20 mouse cellular contexts compared by ENCODE assay signal in the genomic region with DNA sequence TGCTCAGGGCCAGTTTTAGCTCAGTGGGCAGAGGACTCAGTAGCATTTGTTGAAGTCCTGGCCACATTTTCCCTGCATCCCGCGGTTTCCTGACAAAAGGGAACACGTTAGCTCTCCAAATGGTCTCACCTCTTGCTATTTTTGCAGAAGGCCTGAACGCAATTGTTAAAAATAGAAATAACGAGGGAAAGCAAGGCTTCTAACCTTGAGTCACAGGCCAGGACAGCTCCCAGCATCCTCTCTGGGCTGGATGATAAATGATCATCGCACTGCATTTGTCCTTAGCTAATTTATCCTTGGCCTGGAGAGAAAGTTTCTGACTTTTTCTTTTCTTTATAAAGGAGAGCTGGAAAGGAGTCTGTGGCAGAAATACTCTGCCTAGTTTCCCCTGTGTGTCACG. TPM values are rescaled to one million over a fixed set of nuclear protein-coding genes. Genes with fewer than 3 reads are reported as not detected.
DNase-seq lines count a peak whose midpoint lies in the region; ATAC-seq and TF ChIP-seq lines count a peak whose summit lies in the region.
"Had no signal": no experiment of that assay in that cellular context is flagged by ENCODE, and none has a peak within 500 bp of the region (broad histone marks: within the 10 kb centered on the region; RNA-seq: fewer than 3 reads in every experiment).

No protein-coding gene starts in this region.

- intact Hi-C loops in gastrocnemius, adult 2 months (cut with DNase I): no loop called here

- no peak for TF ChIP-seq POLR2A in cerebellum, adult 2 months (IDR thresholded peaks at IDR 0.05; ENCODE audit: borderline replicate concordance, insufficient read depth, low read length)

- DNase-seq in gastrocnemius, adult 2 months: no peak
- DNase-seq in gastrocnemius, adult 8-10 months (ENCODE audit: low spot score in 2 of 2): no peak
- DNase-seq in stomach, postnatal 0 days (ENCODE audit: low spot score): no peak
- DNase-seq in layer of hippocampus, adult 2 months (ENCODE audit: low spot score in 2 of 2): no peak
- no peak for DNase-seq in cerebellum, adult 2 months
- DNase-seq: cerebellum, adult 11 months; cerebellum, postnatal 36 days; gastrocnemius, postnatal 10 days; kidney, adult 8-10 months; lung, postnatal 10 days; right cerebral cortex, postnatal 25 days; thymus, postnatal 25 days had no signal

- no peak for ATAC-seq in stomach, embryonic 16.5 days (ENCODE audit: insufficient read depth, low FRiP score)
- no peak for ATAC-seq in stomach, postnatal 0 days (ENCODE audit: low FRiP score, low TSS enrichment)
- no peak for ATAC-seq in heart, embryonic 13.5 days (ENCODE audit: extremely low read depth, insufficient number of reproducible peaks, low FRiP score, low TSS enrichment)
- no peak for ATAC-seq in neural tube, embryonic 15.5 days (ENCODE audit: low FRiP score)
- ATAC-seq: midbrain, embryonic 16.5 days had no signal

- no peaks in the 10 kb centered on the region for H3K9me3 ChIP-seq in stomach, embryonic 16.5 days (replicated peaks; ENCODE audit: control insufficient read depth, low read length)
- H3K9me3 ChIP-seq in stomach, postnatal 0 days (ENCODE audit: control insufficient read depth, low read length): no peaks in the 10 kb centered on the region
- H3K9me3 ChIP-seq in heart, embryonic 13.5 days: no peaks in the 10 kb centered on the region
- no peaks in the 10 kb centered on the region for H3K9me3 ChIP-seq in neural tube, embryonic 15.5 days (replicated peaks)
- H3K9me3 ChIP-seq: embryonic facial prominence, embryonic 10.5 days; limb, embryonic 15.5 days had no signal

- no peak overlapping the region for H3K9ac ChIP-seq in stomach, embryonic 16.5 days (ENCODE audit: low read length)
- no peak overlapping the region for H3K9ac ChIP-seq in stomach, postnatal 0 days (ENCODE audit: low read length)
- peak overlapping the region; percentile 44; the same call in 1 of the 2 replicates for H3K9ac ChIP-seq in heart, embryonic 13.5 days
- no peak overlapping the region for H3K9ac ChIP-seq in neural tube, embryonic 15.5 days (replicated peaks)
- H3K9ac ChIP-seq: limb, embryonic 15.5 days had no signal

- TF ChIP-seq CTCF in gastrocnemius, adult 2 months (IDR thresholded peaks at IDR 0.05): no peak
- no peak for TF ChIP-seq CTCF in stomach, postnatal 0 days (IDR thresholded peaks at IDR 0.05; ENCODE audit: low read depth)
- no peak for TF ChIP-seq CTCF in layer of hippocampus, adult 2 months (conservative IDR thresholded peaks at IDR 0.05)
- TF ChIP-seq CTCF in cerebellum, adult 2 months (IDR thresholded peaks at IDR 0.05; ENCODE audit: borderline replicate concordance, insufficient read depth, low read depth, low read length): no peak

- WGBS in stomach, embryonic 16.5 days: 38% methylated on average over 7 of the region's 7 CpGs
- 36% methylated on average over 7 of the region's 7 CpGs for WGBS in stomach, postnatal 0 days
- WGBS in heart, embryonic 13.5 days: 31% methylated on average over 7 of the region's 7 CpGs
- WGBS in neural tube, embryonic 15.5 days: 64% methylated on average over 7 of the region's 7 CpGs
- 45% methylated on average over 7 of the region's 7 CpGs for WGBS in cerebellum, adult 2 months

- TF ChIP-seq EP300 in stomach, postnatal 0 days (optimal IDR thresholded peaks at IDR 0.05): no peak

- no peak overlapping the region for H3K4me3 ChIP-seq in gastrocnemius, adult 2 months
- no peak overlapping the region for H3K4me3 ChIP-seq in stomach, embryonic 16.5 days (replicated peaks; ENCODE audit: low read length)
- H3K4me3 ChIP-seq in stomach, postnatal 0 days (ENCODE audit: low read depth, low read length): no peak overlapping the region
- H3K4me3 ChIP-seq in heart, embryonic 13.5 days: no peak overlapping the region
- no peak overlapping the region for H3K4me3 ChIP-seq in neural tube, embryonic 15.5 days (replicated peaks)
- H3K4me3 ChIP-seq in layer of hippocampus, adult 2 months: no peak overlapping the region
- H3K4me3 ChIP-seq in cerebellum, adult 2 months (replicated peaks; ENCODE audit: insufficient read depth, low read depth, low read length): no peak overlapping the region
- H3K4me3 ChIP-seq: embryonic facial prominence, embryonic 10.5 days; erythroblast, embryonic 14.5 days; limb, embryonic 15.5 days; megakaryocyte, embryonic 14.5 days had no signal

- no peaks in the 10 kb centered on the region for H3K36me3 ChIP-seq in stomach, embryonic 16.5 days (ENCODE audit: control insufficient read depth, insufficient read depth, low read length)
- H3K36me3 ChIP-seq in stomach, postnatal 0 days (ENCODE audit: control insufficient read depth, insufficient read depth, low read length): no peaks in the 10 kb centered on the region
- no peaks in the 10 kb centered on the region for H3K36me3 ChIP-seq in heart, embryonic 13.5 days
- no peaks in the 10 kb centered on the region for H3K36me3 ChIP-seq in neural tube, embryonic 15.5 days
- H3K36me3 ChIP-seq: embryonic facial prominence, embryonic 10.5 days; limb, embryonic 15.5 days had no signal

- peak overlapping the region; percentile 55 for H3K27ac ChIP-seq in gastrocnemius, adult 2 months
- peak overlapping the region; percentile 26; the same call in 1 of the 2 replicates for H3K27ac ChIP-seq in stomach, embryonic 16.5 days (ENCODE audit: low read length)
- no peak overlapping the region for H3K27ac ChIP-seq in stomach, postnatal 0 days (replicated peaks)
- H3K27ac ChIP-seq in heart, embryonic 13.5 days (replicated peaks): peak overlapping the region; percentile 70
- H3K27ac ChIP-seq in neural tube, embryonic 15.5 days (replicated peaks): no peak overlapping the region
- H3K27ac ChIP-seq in layer of hippocampus, adult 2 months: no peak overlapping the region
- H3K27ac ChIP-seq in cerebellum, adult 2 months (ENCODE audit: insufficient read depth, low read length): no peak overlapping the region
- H3K27ac ChIP-seq: embryonic facial prominence, embryonic 10.5 days; limb, embryonic 15.5 days had no signal

- H3K4me2 ChIP-seq in stomach, embryonic 16.5 days (ENCODE audit: low read depth, low read length): no peak overlapping the region
- H3K4me2 ChIP-seq in stomach, postnatal 0 days (replicated peaks; ENCODE audit: low read depth): no peak overlapping the region
- no peak overlapping the region for H3K4me2 ChIP-seq in heart, embryonic 13.5 days
- no peak overlapping the region for H3K4me2 ChIP-seq in neural tube, embryonic 15.5 days
- H3K4me2 ChIP-seq: limb, embryonic 15.5 days had no signal

- no peaks in the 10 kb centered on the region for H3K27me3 ChIP-seq in stomach, embryonic 16.5 days (ENCODE audit: control insufficient read depth, insufficient read depth, low read length)
- H3K27me3 ChIP-seq in stomach, postnatal 0 days (ENCODE audit: control insufficient read depth, insufficient read depth, low read length): no peaks in the 10 kb centered on the region
- no peaks in the 10 kb centered on the region for H3K27me3 ChIP-seq in heart, embryonic 13.5 days (replicated peaks)
- no peaks in the 10 kb centered on the region for H3K27me3 ChIP-seq in neural tube, embryonic 15.5 days (replicated peaks)
- no peaks in the 10 kb centered on the region for H3K27me3 ChIP-seq in cerebellum, adult 2 months (ENCODE audit: control insufficient read depth, insufficient read depth, low read length)
- H3K27me3 ChIP-seq: limb, embryonic 15.5 days had no signal

- no peaks in the 10 kb centered on the region for H3K4me1 ChIP-seq in stomach, embryonic 16.5 days (ENCODE audit: control insufficient read depth, insufficient read depth, low read length)
- no peaks in the 10 kb centered on the region for H3K4me1 ChIP-seq in stomach, postnatal 0 days (replicated peaks; ENCODE audit: control insufficient read depth, insufficient read depth)
- H3K4me1 ChIP-seq in heart, embryonic 13.5 days: peaks cover 24% of the 10 kb centered on the region
- peaks cover 8% of the 10 kb centered on the region; the same call in 1 of the 2 replicates for H3K4me1 ChIP-seq in neural tube, embryonic 15.5 days
- peaks cover 3% of the 10 kb centered on the region for H3K4me1 ChIP-seq in cerebellum, adult 2 months (ENCODE audit: control insufficient read depth, insufficient read depth, low read length)
- H3K4me1 ChIP-seq: limb, embryonic 15.5 days; megakaryocyte, embryonic 14.5 days had no signal

RNA-seq across cellular contexts. Expression of a gene that starts 29.2 kb away (rescaled TPM):
- total RNA-seq in gastrocnemius, adult 2 months (2021): 10 to 100 TPM; 16.8 to 21.3 TPM
- 10 to 100 TPM; 12.8 to 30.8 (median 19.1) TPM for total RNA-seq in gastrocnemius, adult 8-10 months (2022)
- polyA plus RNA-seq in stomach, embryonic 16.5 days (2015; fragmentation: Nextera tagmentation; extraction: Ambion mirVana): 4.8 and 5.4 TPM in 2 replicates
- polyA plus RNA-seq in stomach, postnatal 0 days (2015; fragmentation: Nextera tagmentation; extraction: Ambion mirVana): 5.5 and 6.1 TPM in 2 replicates
- 5.2 and 7.2 TPM in 2 replicates for polyA plus RNA-seq in heart, embryonic 13.5 days (2015; fragmentation: Nextera tagmentation; extraction: Ambion mirVana)
- polyA plus RNA-seq in neural tube, embryonic 15.5 days (2015; fragmentation: Nextera tagmentation; extraction: Ambion mirVana): 43.6 and 57.9 TPM in 2 replicates
- total RNA-seq in layer of hippocampus, adult 2 months (2021): 10 to 100 TPM; 29.2 to 33.7 TPM
- polyA plus RNA-seq in cerebellum, adult 2 months (2012; rRNA removed): 31.1 and 32.9 TPM in 2 replicates

Comparison
In these comparisons a context has a peak if more than half of its experiments do, and no peak if none do; other contexts are left out.
1. H3K27ac ChIP-seq: peak in gastrocnemius, adult 2 months (single experiment), stomach, embryonic 16.5 days (single experiment) and heart, embryonic 13.5 days (single experiment); none in stomach, postnatal 0 days (single experiment), neural tube, embryonic 15.5 days (single experiment), layer of hippocampus, adult 2 months (single experiment) and cerebellum, adult 2 months (single experiment).